Comparison of ENCODE assay signal across 27 mouse cellular contexts in the genomic region with DNA sequence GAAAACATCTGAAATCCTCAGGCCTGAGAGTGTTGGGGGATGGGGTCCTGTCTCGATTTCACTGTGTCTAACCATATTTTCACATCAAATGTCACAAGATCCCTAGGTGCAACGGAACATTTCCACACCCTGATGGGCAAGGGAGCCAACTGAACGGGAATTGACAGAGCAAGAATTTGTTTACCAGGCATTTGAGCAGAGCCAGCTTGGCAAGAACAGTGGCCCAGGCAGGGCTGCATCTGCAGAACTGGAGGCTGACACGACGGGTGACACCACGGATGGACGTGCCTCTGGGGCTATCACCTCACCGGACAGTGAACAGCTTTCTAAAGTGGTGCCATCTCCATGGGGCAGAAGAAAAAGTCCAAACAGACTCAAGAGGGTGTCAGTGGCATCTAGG. TPM values are rescaled to one million over a fixed set of nuclear protein-coding genes. Genes with fewer than 3 reads are reported as not detected.
A peak's percentile ranks its signal among the peaks of the same experiment; 100 is the strongest.
DNase-seq lines count a peak whose midpoint lies in the region; TF ChIP-seq lines count a peak whose summit lies in the region.
"Had no signal": no experiment of that assay in that cellular context is flagged by ENCODE, and none has a peak within 500 bp of the region (broad histone marks: within the 10 kb centered on the region; RNA-seq: fewer than 3 reads in every experiment).

No protein-coding gene starts in this region.

- no peak for TF ChIP-seq CTCF in gastrocnemius, adult 2 months (IDR thresholded peaks at IDR 0.05)

- peak overlapping the region; percentile 82 for H3K27ac ChIP-seq in gastrocnemius, adult 2 months
- H3K27ac ChIP-seq: embryonic facial prominence, embryonic 10.5 days; embryonic facial prominence, embryonic 13.5 days; heart, embryonic 15.5 days; hindbrain, embryonic 10.5 days; hindbrain, embryonic 13.5 days; intestine, embryonic 15.5 days had no signal

- DNase-seq in gastrocnemius, adult 2 months = peak; percentile 80
- DNase-seq in gastrocnemius, postnatal 10 days = no peak
- peak; percentile 15 to 45 for DNase-seq in gastrocnemius, adult 8-10 months (ENCODE audit: low spot score in 2 of 2)
- peak; percentile 27 for DNase-seq in gastrocnemius, postnatal 14 days
- DNase-seq in thymus, postnatal 36 days = no peak
- no peak for DNase-seq in urinary bladder, postnatal 25 days (ENCODE audit: low spot score)
- DNase-seq: adrenal gland, adult 2 months; adrenal gland, postnatal 14 days; cerebellum, adult 11 months; cerebellum, adult 2 months; cerebellum, adult 9-11 months; cerebellum, postnatal 36 days; embryo, embryonic 11 days; forebrain, postnatal 0 days; heart, adult 18-20 months; heart, postnatal 10 days; heart, postnatal 36 days had no signal

- intact Hi-C loops in gastrocnemius, adult 2 months (cut with DNase I) = loop anchor here (5.0 kb wide), 1 partner anchor 165 kb away; no protein-coding TSS in a partner anchor
- intact Hi-C loops in gastrocnemius, postnatal 14 days (cut with DNase I; ENCODE audit: low total_unique reads) = loop anchor here (5.0 kb wide), 1 partner anchor 165 kb away; no protein-coding TSS in a partner anchor

- H3K4me3 ChIP-seq in gastrocnemius, adult 2 months = no peak overlapping the region
- H3K4me3 ChIP-seq: embryonic facial prominence, embryonic 10.5 days; embryonic facial prominence, embryonic 13.5 days; erythroblast, embryonic 14.5 days; heart, embryonic 12.5 days; heart, embryonic 15.5 days; hindbrain, embryonic 10.5 days; hindbrain, embryonic 13.5 days; intestine, embryonic 15.5 days had no signal

RNA-seq across cellular contexts. Expression of a gene that starts 8.2 kb away (rescaled TPM):
- total RNA-seq in gastrocnemius, adult 2 months (2021) = 10 to 100 TPM; 19.0 to 21.9 TPM
- total RNA-seq in gastrocnemius, postnatal 10 days (2021) = 1 to 10 TPM; 5.1 to 5.6 TPM
- 10 to 100 TPM; 18.0 to 21.4 (median 19.5) TPM for total RNA-seq in gastrocnemius, adult 8-10 months (2022)
- 1 to 10 TPM; 6.5 to 9.2 TPM for total RNA-seq in gastrocnemius, postnatal 14 days (2021)

RNA-seq across cellular contexts. Expression of a gene that starts 15.2 kb away (rescaled TPM):
- total RNA-seq in gastrocnemius, adult 2 months (2021) = not detected
- not detected for total RNA-seq in gastrocnemius, postnatal 10 days (2021)
- total RNA-seq in gastrocnemius, adult 8-10 months (2022) = not detected
- not detected for total RNA-seq in gastrocnemius, postnatal 14 days (2021)
- total RNA-seq: adrenal gland, adult 2 months; adrenal gland, postnatal 14 days; adrenal gland, postnatal 4 days; forebrain, postnatal 0 days; heart, adult 18-20 months; heart, postnatal 10 days; heart, postnatal 36 days; MEL had no signal

RNA-seq across cellular contexts. Expression of a gene that starts 17.8 kb away (rescaled TPM):
- total RNA-seq in gastrocnemius, adult 2 months (2021) = 1,000 to 10,000 TPM in 1 of 2 experiments, 100 to 1,000 TPM in 1; 866 to 1,200 TPM
- 100 to 1,000 TPM; 675 to 794 TPM for total RNA-seq in gastrocnemius, postnatal 10 days (2021)
- total RNA-seq in gastrocnemius, adult 8-10 months (2022) = 100 to 1,000 TPM; 871 to 993 (median 922) TPM
- total RNA-seq in gastrocnemius, postnatal 14 days (2021) = 100 to 1,000 TPM; 768 to 897 TPM

RNA-seq across cellular contexts. Expression of a gene that starts 25.2 kb away (rescaled TPM):
- total RNA-seq in gastrocnemius, adult 2 months (2021) = 100 to 1,000 TPM; 100 to 116 TPM
- total RNA-seq in gastrocnemius, postnatal 10 days (2021) = 10 to 100 TPM; 89.6 to 91.5 TPM
- 100 to 1,000 TPM; 122 to 163 (median 137) TPM for total RNA-seq in gastrocnemius, adult 8-10 months (2022)
- 10 to 100 TPM; 80.1 to 84.0 TPM for total RNA-seq in gastrocnemius, postnatal 14 days (2021)

RNA-seq across cellular contexts. Expression of a gene that starts 44.1 kb away (rescaled TPM):
- total RNA-seq in gastrocnemius, adult 2 months (2021) = not detected
- not detected for total RNA-seq in gastrocnemius, postnatal 10 days (2021)
- not detected for total RNA-seq in gastrocnemius, adult 8-10 months (2022)
- not detected for total RNA-seq in gastrocnemius, postnatal 14 days (2021)
- total RNA-seq: heart, adult 18-20 months; heart, postnatal 10 days; heart, postnatal 36 days; MEL had no signal

Comparison
In these comparisons a context has a peak if more than half of its experiments do, and no peak if none do; other contexts are left out.
1. DNase-seq: peak in gastrocnemius, adult 2 months (single experiment), gastrocnemius, adult 8-10 months (2 of 2) and gastrocnemius, postnatal 14 days (single experiment); none in gastrocnemius, postnatal 10 days (single experiment), thymus, postnatal 36 days (0 of 2) and urinary bladder, postnatal 25 days (single experiment).